Mouse (Mus musculus) inflammation-experienced regulatory T-cells, adult 6 months (primary cell): ENCODE data around the gene Nim1k. TPM values are rescaled to one million over a fixed set of nuclear protein-coding genes. Genes with fewer than 3 reads are reported as not detected.
"Not testable (repeated sequence)": the region's sequence is repeated elsewhere in the genome, so short reads cannot be mapped to it uniquely, and the experiment has no call there.

Source experiments
- ATAC-seq: one replicate; pipeline ENCODE4 v1.8.0; 2017
- polyA plus RNA-seq, 3 experiments: library from polyadenylated mRNA; unstranded; fragments of 100-300 nt; shearing (Covaris generic); gene quantifications; one replicate each; pipeline ENCODE4 v1.2.1; 2017

Gene Nim1k
- polyA plus RNA-seq, 3 experiments from 2014 or later = 0.52 to 0.77 (median 0.68) TPM

DNA sequence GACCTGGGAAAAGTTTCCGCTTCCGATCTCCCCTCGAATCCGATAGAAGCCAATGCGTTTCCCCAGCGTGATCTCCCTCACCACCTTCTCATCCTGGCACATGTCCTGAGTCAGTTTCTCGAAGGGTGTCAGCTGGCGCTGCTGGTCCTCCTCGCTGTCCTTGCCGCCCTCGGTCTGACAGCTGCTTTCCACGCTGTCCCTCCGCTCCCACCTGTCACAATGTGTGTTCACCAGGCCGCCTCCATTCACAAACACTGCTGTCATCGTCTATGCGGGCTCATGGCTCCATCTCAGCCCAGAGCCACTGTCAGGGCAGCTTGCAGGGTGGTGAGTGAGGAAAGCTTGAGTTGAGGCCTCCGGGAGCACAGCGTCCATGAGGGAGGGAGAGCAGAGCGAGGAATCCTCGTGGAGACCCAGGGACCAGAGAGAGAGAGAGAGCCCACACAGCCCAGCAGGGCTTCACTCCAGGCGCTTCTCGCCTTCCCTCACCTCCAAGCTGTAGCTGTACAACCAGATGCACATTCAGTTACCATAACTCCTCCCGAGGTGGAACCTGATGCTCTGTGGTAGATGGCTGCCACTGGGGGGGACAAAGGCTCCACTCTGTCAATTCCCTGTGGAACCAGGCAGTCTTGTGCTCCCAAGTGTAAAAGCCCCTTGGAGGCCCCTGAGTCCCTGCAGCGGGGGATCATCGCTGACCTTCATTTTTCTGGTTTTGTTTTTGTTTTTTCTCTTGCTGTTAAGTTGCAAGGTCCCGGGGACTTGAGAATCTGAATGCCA is 27.9 kb downstream of the Nim1k start:
- no peak for ATAC-seq

DNA sequence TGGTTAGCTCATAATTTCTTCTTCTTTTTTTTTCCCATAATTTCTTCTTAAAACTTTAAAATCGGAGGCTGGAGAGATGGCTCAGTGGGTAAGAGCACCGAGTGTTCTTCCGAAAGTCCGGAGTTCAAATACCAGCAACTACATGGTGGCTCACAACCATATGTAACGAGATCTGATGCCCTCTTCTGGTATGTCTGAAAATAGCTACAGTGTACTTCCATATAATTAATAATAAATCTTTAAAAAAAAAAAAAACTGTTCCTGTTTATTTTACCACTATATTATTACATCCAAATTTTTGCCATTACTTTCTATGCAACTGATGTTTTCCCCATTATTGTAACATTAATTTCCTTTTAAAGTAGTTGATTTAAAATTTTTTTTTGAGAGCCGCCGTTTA is 31.1 kb downstream of the Nim1k start:
- ATAC-seq = no peak

DNA sequence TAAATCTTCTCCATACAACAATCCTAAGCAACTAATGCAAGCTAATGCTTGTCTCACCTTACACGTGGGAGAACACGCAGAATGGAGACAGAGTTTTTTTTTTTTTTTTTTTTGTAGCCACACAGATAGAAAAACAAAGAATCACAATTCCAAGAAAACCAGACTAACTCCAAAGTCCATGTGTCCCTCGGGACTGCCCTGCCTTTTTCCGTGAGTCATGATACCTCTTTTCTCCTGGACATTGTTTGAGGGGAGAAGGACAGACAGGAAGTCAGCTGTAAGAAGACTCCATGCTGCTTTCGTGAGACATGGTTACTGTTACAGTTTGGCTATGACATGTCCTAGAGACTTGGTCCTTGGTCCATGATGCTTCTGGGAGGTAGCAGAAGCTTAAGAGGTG is 32.3 kb downstream of the Nim1k start:
- ATAC-seq = no peak

DNA sequence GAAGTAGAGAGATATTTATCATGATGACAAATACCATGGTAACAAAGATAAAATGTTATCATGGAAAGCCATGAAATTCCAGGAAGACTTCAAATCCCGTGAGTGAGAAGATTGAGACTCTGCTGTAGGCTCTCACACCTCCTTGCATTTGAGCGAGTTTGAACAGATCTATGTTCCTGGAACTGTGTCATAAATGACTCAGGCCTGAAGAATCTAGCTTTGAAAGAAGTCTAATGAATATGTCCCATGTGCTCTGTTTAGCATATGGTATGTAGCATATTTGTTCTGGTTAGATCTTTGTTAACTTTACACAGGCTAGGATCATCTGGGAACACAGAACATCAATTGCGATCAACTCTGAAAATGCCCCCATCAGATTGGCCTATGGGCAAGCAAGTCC is 33.2 kb downstream of the Nim1k start:
- ATAC-seq = no peak

- no peak for ATAC-seq
These were observed 39.6 kb downstream of the Nim1k start for GRCm38 (mm10) chr13:119716105-119716504.

DNA sequence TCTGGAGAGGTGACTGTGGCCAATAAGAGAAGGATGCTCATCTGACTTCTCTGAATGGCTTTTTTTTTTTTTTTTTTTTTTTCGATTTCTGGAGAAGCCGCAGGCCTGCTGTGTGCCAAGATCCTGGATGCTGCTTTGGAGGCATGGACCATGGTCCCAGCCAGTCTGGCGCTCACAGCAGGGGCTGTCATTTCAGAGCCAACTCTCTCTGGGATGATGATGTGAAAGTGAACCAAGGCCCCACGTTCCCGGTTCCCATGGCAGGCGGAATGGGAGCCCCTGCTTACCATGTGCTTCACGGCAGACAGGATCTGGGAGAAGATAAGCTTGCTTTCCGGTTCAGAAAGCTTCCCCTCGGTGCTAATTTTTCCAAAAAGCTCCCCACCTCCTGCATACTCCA is 41.9 kb downstream of the Nim1k start:
- no peak for ATAC-seq

GRCm38 (mm10) chr13:119713107-119713787 is 42.4 kb downstream of the Nim1k start:
- ATAC-seq = no peak

GRCm38 (mm10) chr13:119712463-119712862 is 43.2 kb downstream of the Nim1k start:
- ATAC-seq = no peak

DNA sequence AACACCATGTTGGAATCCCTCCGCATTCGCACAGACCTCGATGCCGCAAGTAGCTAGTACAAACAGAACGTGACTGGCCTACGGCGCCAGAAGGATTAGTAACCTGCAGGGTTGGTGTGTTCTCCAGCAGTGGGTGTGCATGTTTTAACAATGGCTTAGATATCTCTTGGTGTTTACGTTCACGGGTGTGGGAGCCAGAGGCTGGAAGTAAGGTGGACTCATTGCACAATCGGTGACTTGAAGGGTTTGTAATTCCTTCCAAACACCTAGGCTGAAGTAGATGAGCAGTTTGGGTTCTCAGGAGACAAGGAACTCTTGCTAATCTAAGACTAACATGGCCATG is 45.4 kb downstream of the Nim1k start:
- no peak for ATAC-seq

- no peak for ATAC-seq
These were observed 46.1 kb downstream of the Nim1k start for GRCm38 (mm10) chr13:119709388-119710267.

DNA sequence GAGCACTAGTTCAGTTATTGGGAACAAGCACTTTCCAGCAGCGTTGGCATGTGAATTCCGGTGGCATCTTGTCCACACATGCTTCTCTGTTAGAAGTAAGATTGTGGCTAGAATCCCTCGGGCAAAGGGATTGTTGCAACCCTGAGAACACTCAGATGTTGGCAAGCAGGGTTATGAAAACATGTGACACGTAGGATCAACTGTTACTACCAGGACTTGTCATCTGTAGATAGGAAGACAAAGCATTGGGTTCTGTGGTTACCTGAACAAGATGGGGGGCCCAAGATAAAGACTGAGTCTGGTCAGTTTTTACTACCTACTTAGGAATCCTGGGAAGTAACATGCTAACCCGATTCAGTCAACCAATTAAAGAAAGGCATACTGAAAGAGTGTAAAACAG is 46.7 kb downstream of the Nim1k start:
- no peak for ATAC-seq

GRCm38 (mm10) chr13:119707906-119708305 is 47.8 kb downstream of the Nim1k start:
- no peak for ATAC-seq

DNA sequence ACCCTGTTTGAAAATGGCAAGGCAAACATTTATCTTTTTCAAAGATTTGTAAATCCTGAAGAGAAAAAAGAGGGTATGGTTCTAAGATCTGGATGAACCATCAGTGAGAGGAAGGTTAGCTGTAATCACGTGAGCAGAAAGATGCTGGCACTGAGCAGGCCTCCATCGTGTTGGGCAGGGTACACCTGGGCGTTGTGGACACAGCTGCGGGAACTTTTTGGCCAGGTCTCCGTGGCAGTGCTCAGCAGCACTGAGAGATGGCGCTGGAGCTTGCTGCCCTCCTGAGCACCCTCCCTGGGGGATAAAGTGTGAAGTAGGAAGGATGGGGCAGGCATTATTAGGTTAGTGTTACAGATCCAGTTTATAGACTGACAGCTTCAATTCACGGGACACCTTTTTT is 48.7 kb downstream of the Nim1k start:
- ATAC-seq = no peak

DNA sequence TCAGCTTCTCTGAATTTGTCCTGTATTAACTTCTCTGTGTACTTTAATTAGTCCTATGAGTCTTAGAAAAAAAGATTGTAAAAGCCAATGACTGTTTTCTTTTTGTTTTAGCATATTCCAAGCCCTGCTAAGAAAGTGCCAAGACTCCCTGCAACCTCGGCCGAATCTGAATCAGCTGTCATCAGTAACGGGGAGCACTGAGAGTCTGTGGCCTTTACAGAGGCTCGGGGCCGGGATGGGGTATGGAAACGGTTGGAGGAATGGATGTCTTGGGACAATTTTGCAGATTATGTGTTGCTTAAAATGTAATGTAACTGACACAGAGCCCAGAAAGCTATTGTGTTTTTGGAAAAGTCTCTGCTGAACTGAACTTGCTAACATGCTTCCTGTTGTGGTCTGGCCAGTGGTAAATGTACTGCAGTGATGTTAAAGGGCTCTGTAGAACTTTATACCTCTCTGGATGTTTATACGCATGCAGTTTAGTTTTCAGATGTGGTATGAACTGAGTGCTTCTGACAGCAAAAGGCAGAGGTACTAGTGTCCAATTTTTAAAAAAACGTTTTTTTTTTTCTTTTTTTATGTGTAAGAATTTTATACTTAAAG is 49.3 kb downstream of the Nim1k start:
- peak; percentile 38 for ATAC-seq

GRCm38 (mm10) chr13:119704280-119704679 is 51.4 kb downstream of the Nim1k start:
- ATAC-seq = no peak

DNA sequence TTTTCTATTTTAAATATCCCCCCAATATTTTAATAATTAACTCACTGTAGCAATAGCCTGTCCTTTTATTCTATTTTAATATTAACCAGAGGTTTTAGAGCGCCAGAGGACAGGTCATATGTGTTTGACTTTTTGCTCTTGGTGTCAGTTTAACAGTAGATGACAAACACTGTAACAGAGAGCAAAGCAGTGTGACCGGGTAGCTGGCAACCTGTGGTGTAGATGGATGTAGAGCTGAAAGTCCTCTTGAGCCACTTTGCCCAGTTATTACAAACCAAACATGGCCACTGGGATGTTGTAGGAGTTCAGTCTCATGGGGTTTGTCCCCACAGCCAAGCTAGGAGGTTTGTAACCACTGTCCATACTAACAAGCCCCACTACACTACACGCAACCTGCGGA is 57.2 kb downstream of the Nim1k start:
- ATAC-seq = no peak

GRCm38 (mm10) chr13:119696496-119696895 is 59.2 kb downstream of the Nim1k start:
- no peak for ATAC-seq

GRCm38 (mm10) chr13:119695676-119696075 is 60.0 kb downstream of the Nim1k start:
- ATAC-seq = no peak

GRCm38 (mm10) chr13:119691958-119692357 is 63.7 kb downstream of the Nim1k start:
- ATAC-seq = not testable (repeated sequence)

- peak; percentile 11 for ATAC-seq
These were observed 64.6 kb downstream of the Nim1k start for GRCm38 (mm10) chr13:119690876-119691620.

GRCm38 (mm10) chr13:119690039-119690728 is 65.5 kb downstream of the Nim1k start, which contains the start of gene Hmgcs1:
Gene Hmgcs1 (plus strand): TSS chr13:119690379.
- peak; percentile 94 for ATAC-seq

DNA sequence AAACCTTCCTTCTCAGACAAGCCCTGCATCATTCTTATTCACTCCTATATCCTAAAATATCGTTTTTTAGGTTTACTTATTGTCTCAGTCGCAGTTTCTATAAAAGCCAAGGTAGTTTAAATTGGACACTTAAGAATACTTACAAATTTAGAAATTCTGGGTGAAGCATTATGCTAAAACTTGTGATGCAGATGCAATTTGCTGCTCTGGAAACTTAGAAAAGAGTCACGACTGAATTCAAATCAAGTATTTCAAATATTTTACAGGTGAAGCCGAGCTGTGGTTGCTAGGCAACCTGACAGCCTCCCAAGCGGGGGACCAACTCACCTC is 66.0 kb downstream of the Nim1k start:
- peak; percentile 60 for ATAC-seq
